Mouse (Mus musculus) MEL (cell line): ENCODE results near the gene Irgm2. TPM values are rescaled to one million over a fixed set of nuclear protein-coding genes. Genes with fewer than 3 reads are reported as not detected.

Experiments used
- DNase-seq: peaks from one replicate; pipeline ENCODE4 v3.0.0; 2011; ENCODE audit warnings: low read depth, low spot score
- H3K27ac ChIP-seq: 2 replicates; pipeline ENCODE4 v1.5.1; 2012; ENCODE audit warnings: low read depth, mild to moderate bottlenecking, control low read depth, low read length, moderate library complexity; ENCODE audit not compliant: control insufficient read depth
- H3K27me3 ChIP-seq, 2 experiments: fragments of 150-350 bp in 1 of 2; sonication (generic) in 1 of 2; 2 replicates each; pipeline ENCODE4 v1.6.1; 2012; ENCODE audit warnings: low read length in 2 of 2, mild to moderate bottlenecking in 2 of 2, improper control_type of control experiment in 1 of 2, moderate library complexity in 1 of 2; ENCODE audit not compliant: insufficient read depth in 2 of 2, control insufficient read depth in 1 of 2
- H3K36me3 ChIP-seq, 2 experiments: 2 replicates each; pipeline ENCODE4 v1.6.1; 2012 to 2014; ENCODE audit warnings: low read length in 2 of 2, improper control_type of control experiment in 1 of 2, inconsistent platforms in 1 of 2, mild to moderate bottlenecking in 1 of 2; ENCODE audit not compliant: insufficient read depth in 2 of 2, control insufficient read depth in 1 of 2
- H3K4me1 ChIP-seq, 2 experiments: fragments of 150-350 bp in 1 of 2; sonication (generic) in 1 of 2; 2 replicates each; pipeline ENCODE4 v1.6.1; 2012; ENCODE audit warnings: low read length in 2 of 2, improper control_type of control experiment in 1 of 2, mild to moderate bottlenecking in 1 of 2; ENCODE audit not compliant: insufficient read depth in 2 of 2, control insufficient read depth in 1 of 2
- H3K4me3 ChIP-seq, 2 experiments: fragments of 150-350 bp in 1 of 2; sonication (generic) in 1 of 2; 2 replicates each; pipeline ENCODE4 v1.5.1; 2012; ENCODE audit warnings: low read depth in 2 of 2, low read length in 2 of 2, mild to moderate bottlenecking in 2 of 2, moderate library complexity in 2 of 2, control low read depth in 1 of 2, improper control_type of control experiment in 1 of 2; ENCODE audit not compliant: control insufficient read depth in 1 of 2, insufficient read depth in 1 of 2
- H3K79me2 ChIP-seq: 2 replicates; pipeline ENCODE4 v1.6.1; 2012; ENCODE audit warnings: mild to moderate bottlenecking, low read length, moderate library complexity; ENCODE audit not compliant: control insufficient read depth, poor library complexity, insufficient read depth
- H3K9ac ChIP-seq: 2 replicates; pipeline ENCODE4 v1.6.1; 2012; ENCODE audit warnings: low read depth, mild to moderate bottlenecking, control low read depth, low read length, moderate library complexity; ENCODE audit not compliant: control insufficient read depth, poor library complexity, severe bottlenecking
- H3K9me3 ChIP-seq: fragments of 150-350 bp; sonication (generic); replicated peaks from 2 replicates; pipeline ENCODE4 v1.6.1; 2012; ENCODE audit warnings: mild to moderate bottlenecking, low read length, improper control_type of control experiment, moderate library complexity; ENCODE audit not compliant: insufficient read depth
- BHLHE40 ChIP-seq: IDR thresholded peaks from 2 replicates; pipeline ENCODE4 v1.6.1; 2012; ENCODE audit warnings: low read depth, mild to moderate bottlenecking, inconsistent platforms, low read length, improper control_type of control experiment, borderline replicate concordance
- CHD1 ChIP-seq: IDR thresholded peaks from 2 replicates; pipeline ENCODE4 v1.6.1; 2012; ENCODE audit warnings: low read depth, mild to moderate bottlenecking, inconsistent platforms, low read length, improper control_type of control experiment
- CHD2 ChIP-seq: IDR thresholded peaks from 2 replicates; pipeline ENCODE4 v1.6.1; 2011; ENCODE audit warnings: low read length, improper control_type of control experiment
- CTCF ChIP-seq, 3 experiments: IDR thresholded peaks in 2 of 3; conservative IDR thresholded peaks in 1 of 3; 2 replicates each; pipeline ENCODE4 v1.5.1; 2011 to 2012; ENCODE audit warnings: low read length in 3 of 3, low read depth in 2 of 3, mild to moderate bottlenecking in 2 of 3, improper control_type of control experiment in 1 of 3, inconsistent platforms in 1 of 3, mixed read lengths in 1 of 3, moderate library complexity in 1 of 3; ENCODE audit not compliant: control insufficient read depth in 1 of 3, insufficient read depth in 1 of 3, poor library complexity in 1 of 3, severe bottlenecking in 1 of 3
- ELF1 ChIP-seq: IDR thresholded peaks from 2 replicates; pipeline ENCODE4 v1.6.1; 2014; ENCODE audit warnings: low read depth, mild to moderate bottlenecking, inconsistent platforms, low read length, improper control_type of control experiment, moderate library complexity
- GATA1 ChIP-seq: IDR thresholded peaks from 2 replicates; pipeline ENCODE4 v1.6.1; 2011; ENCODE audit warnings: low read depth, low read length, improper control_type of control experiment
- KAT2A ChIP-seq: conservative IDR thresholded peaks from 2 replicates; pipeline ENCODE4 v1.6.1; 2012; ENCODE audit warnings: low read depth, low read length, improper control_type of control experiment, inconsistent platforms
- MAX ChIP-seq: IDR thresholded peaks from 2 replicates; pipeline ENCODE4 v1.6.1; 2011; ENCODE audit warnings: low read length, improper control_type of control experiment
- MEF2A ChIP-seq: IDR thresholded peaks from 2 replicates; pipeline ENCODE4 v1.6.1; 2014; ENCODE audit warnings: low read depth, mild to moderate bottlenecking, inconsistent platforms, low read length, improper control_type of control experiment; ENCODE audit not compliant: poor library complexity, insufficient replicate concordance, severe bottlenecking; ENCODE audit errors: extremely low read depth
- MXI1 ChIP-seq: IDR thresholded peaks from 2 replicates; pipeline ENCODE4 v1.6.1; 2011; ENCODE audit warnings: mild to moderate bottlenecking, low read depth, low read length, improper control_type of control experiment
- MYB ChIP-seq: IDR thresholded peaks from 2 replicates; pipeline ENCODE4 v1.6.1; 2011; ENCODE audit warnings: mild to moderate bottlenecking, low read depth, low read length, improper control_type of control experiment
- MYC ChIP-seq: IDR thresholded peaks from 2 replicates; pipeline ENCODE4 v1.6.1; 2011; ENCODE audit warnings: low read depth, mild to moderate bottlenecking, low read length, improper control_type of control experiment, moderate library complexity
- NRF1 ChIP-seq: IDR thresholded peaks from 2 replicates; pipeline ENCODE4 v1.6.1; 2014; ENCODE audit warnings: low read depth, mild to moderate bottlenecking, inconsistent platforms, low read length, improper control_type of control experiment, moderate library complexity; ENCODE audit not compliant: poor library complexity, insufficient read depth, severe bottlenecking
- POLR2AphosphoS5 ChIP-seq: IDR thresholded peaks from 2 replicates; pipeline ENCODE4 v1.6.1; 2012; ENCODE audit warnings: low read depth, borderline replicate concordance, mild to moderate bottlenecking, inconsistent platforms, low read length, moderate library complexity, mixed read lengths
- RAD21 ChIP-seq: IDR thresholded peaks from 2 replicates; pipeline ENCODE4 v1.6.1; 2011; ENCODE audit warnings: mild to moderate bottlenecking, low read depth, low read length, improper control_type of control experiment
- SIN3A ChIP-seq: IDR thresholded peaks from 2 replicates; pipeline ENCODE4 v1.6.1; 2012; ENCODE audit warnings: low read length, improper control_type of control experiment, inconsistent platforms
- TAL1 ChIP-seq: IDR thresholded peaks from 2 replicates; pipeline ENCODE4 v1.6.1; 2012; ENCODE audit warnings: mild to moderate bottlenecking, inconsistent platforms, low read length, moderate library complexity, mixed read lengths
- TBP ChIP-seq: IDR thresholded peaks from 2 replicates; pipeline ENCODE4 v1.8.0; 2011; ENCODE audit warnings: low read depth, low read length, improper control_type of control experiment
- TCF12 ChIP-seq: IDR thresholded peaks from 2 replicates; pipeline ENCODE4 v1.6.1; 2014; ENCODE audit warnings: low read depth, mild to moderate bottlenecking, inconsistent platforms, low read length, improper control_type of control experiment, moderate library complexity
- UBTF ChIP-seq: IDR thresholded peaks from 2 replicates; pipeline ENCODE4 v1.6.1; 2012; ENCODE audit warnings: low read depth, mild to moderate bottlenecking, inconsistent platforms, low read length, improper control_type of control experiment, moderate library complexity, borderline replicate concordance; ENCODE audit not compliant: insufficient read depth
- USF2 ChIP-seq, 2 experiments: IDR thresholded peaks; 2 replicates each; pipeline ENCODE4 v1.6.1; 2011 to 2012; ENCODE audit warnings: improper control_type of control experiment in 2 of 2, low read length in 2 of 2, borderline replicate concordance in 1 of 2, inconsistent platforms in 1 of 2, low read depth in 1 of 2, mild to moderate bottlenecking in 1 of 2; ENCODE audit not compliant: insufficient read depth in 1 of 2
- ZC3H11A ChIP-seq: IDR thresholded peaks from 2 replicates; pipeline ENCODE4 v1.6.1; 2012; ENCODE audit warnings: low read depth, mild to moderate bottlenecking, inconsistent platforms, low read length, improper control_type of control experiment
- ZMIZ1 ChIP-seq: IDR thresholded peaks from 2 replicates; pipeline ENCODE4 v1.6.1; 2012; ENCODE audit warnings: low read depth, mild to moderate bottlenecking, inconsistent platforms, low read length, improper control_type of control experiment, moderate library complexity
- polyA plus RNA-seq, 2 experiments: library from polyadenylated mRNA; stranded (reverse) in 1 of 2; unstranded in 1 of 2; fragments of >175 nt in 1 of 2; fragments of >200 nt in 1 of 2; gene quantifications; 2 replicates each; pipeline versions ENCODE4 v1.2.1 to v1.2.4; 2012; ENCODE audit warnings: low replicate concordance in 2 of 2, low read depth in 1 of 2; ENCODE audit not compliant: insufficient read length in 2 of 2, insufficient read depth in 1 of 2, missing spikeins in 1 of 2
- total RNA-seq: library from RNA; depleted of rRNA; stranded (reverse); fragments of 300-350 nt; gene quantifications from 2 replicates; pipeline ENCODE4 v1.2.3, GENCODE M21; 2012

Irgm2 gene
- total and polyA plus RNA-seq, 3 experiments: 1.1 TPM; not detected in 1

DNA sequence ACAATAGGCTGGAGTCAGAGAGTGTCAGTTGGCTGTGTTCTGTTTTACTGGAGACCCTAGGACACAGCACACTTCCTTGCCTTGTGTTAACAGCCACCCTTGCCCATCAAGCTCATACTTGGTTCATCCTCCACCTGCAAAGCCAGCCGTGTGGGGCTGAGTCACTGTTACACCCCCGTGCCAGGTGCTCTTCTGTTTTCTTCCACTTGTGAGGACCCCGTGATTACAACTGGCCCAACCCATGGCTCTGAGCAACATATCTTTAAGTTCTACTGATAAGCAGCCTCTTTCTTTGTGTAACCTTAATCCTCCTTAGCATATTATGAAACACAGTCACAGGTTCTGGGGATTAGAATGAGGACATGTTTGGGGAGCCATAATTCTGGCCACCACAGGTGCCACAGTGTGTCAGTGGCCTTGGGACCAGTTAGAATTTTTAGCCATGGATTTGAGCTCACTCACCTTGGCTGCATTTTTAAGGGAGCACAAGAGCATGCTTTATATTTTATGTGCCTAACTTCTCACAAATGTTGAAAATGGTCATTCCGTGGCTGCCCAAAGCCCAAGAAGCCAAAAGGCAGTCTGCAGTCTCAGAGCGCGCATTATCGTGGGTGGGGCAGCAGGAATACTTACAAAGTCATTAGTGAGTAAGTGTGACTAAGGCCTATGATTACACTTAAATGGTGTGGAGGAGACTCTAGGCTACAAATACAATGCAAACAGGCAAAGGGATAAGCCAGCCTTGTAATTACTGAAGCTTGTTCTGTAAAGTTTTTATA is 50.0 kb downstream of the Irgm2 start:
- no peak overlapping the region for H3K9ac ChIP-seq
- no peaks in the 10 kb centered on the region for H3K4me1 ChIP-seq
- peaks cover 23% of the 10 kb centered on the region in 2 experiments for H3K27me3 ChIP-seq
- DNase-seq: no peak
- H3K27ac ChIP-seq: no peak overlapping the region
- no peaks in the 10 kb centered on the region for H3K36me3 ChIP-seq
- no peak overlapping the region for H3K4me3 ChIP-seq
- no peak for TF ChIP-seq USF2 (IDR thresholded peaks at IDR 0.05; ENCODE audit: borderline replicate concordance in 1 of 2, insufficient read depth in 1 of 2, low read depth in 1 of 2, low read length in 2 of 2)
- no peak for TF ChIP-seq MYB
- no peak for TF ChIP-seq POLR2AphosphoS5
- TF ChIP-seq RAD21: no peak
- no peak for TF ChIP-seq KAT2A
- TF ChIP-seq CHD2: no peak
- TF ChIP-seq UBTF: no peak
- no peak for TF ChIP-seq ELF1
- TF ChIP-seq MAX: no peak
- no peak for TF ChIP-seq NRF1
- TF ChIP-seq CTCF (IDR thresholded peaks at IDR 0.05 in 2 of 3, conservative IDR thresholded peaks at IDR 0.05 in 1 of 3; ENCODE audit: control insufficient read depth in 1 of 3, insufficient read depth in 1 of 3, low read depth in 2 of 3, low read length in 3 of 3, poor library complexity in 1 of 3, severe bottlenecking in 1 of 3): no peak
- no peak for TF ChIP-seq ZMIZ1
- TF ChIP-seq TAL1: no peak
- TF ChIP-seq MEF2A: no peak
- TF ChIP-seq CHD1: no peak
- TF ChIP-seq, all 39 proteins: peak for 0
- no peaks in the 10 kb centered on the region for H3K9me3 ChIP-seq
- no peaks in the 10 kb centered on the region for H3K79me2 ChIP-seq

DNA sequence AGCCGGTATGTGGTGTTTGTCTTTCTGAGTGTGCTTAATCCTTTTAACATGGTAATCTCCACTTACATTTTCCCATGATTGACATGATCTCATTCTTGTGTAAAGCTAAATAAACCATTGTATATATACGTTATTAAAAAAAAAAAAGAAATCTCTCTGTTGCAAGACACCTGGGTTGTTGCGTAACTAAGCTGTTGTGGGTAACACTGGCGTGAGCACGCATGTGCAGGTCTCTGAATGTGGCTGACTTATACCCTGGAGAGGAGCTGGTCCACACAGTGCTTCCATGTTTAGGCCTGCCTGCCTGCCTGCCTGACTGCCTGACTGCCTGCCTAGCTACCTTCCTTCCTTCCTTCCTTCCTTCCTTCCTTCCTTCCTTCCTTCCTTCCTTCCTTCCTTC is 51.1 kb downstream of the Irgm2 start:
- Histone ChIP-seq H3K27ac (no peak overlapping the region), H3K27me3 (peaks cover 21 to 28% of the 10 kb centered on the region in 2 experiments), H3K36me3 (no peaks in the 10 kb centered on the region), H3K4me3 (no peak overlapping the region), H3K79me2 (no peaks in the 10 kb centered on the region), H3K9me3 (no peaks in the 10 kb centered on the region), H3K4me1 (no peaks in the 10 kb centered on the region), H3K9ac (no peak overlapping the region)
- DNase-seq: no peak
- TF ChIP-seq TCF12 (no peak), MXI1 (no peak), POLR2AphosphoS5 (no peak), KAT2A (no peak), SIN3A (no peak), TBP (no peak), USF2 (IDR thresholded peaks at IDR 0.05; ENCODE audit: borderline replicate concordance in 1 of 2, insufficient read depth in 1 of 2, low read depth in 1 of 2, low read length in 2 of 2) (no peak), BHLHE40 (no peak), ZC3H11A (no peak), RAD21 (no peak), MYC (no peak), GATA1 (no peak), MEF2A (no peak)
